Mouse (Mus musculus) ES-E14 (cell line): ENCODE results near the gene Mettl14. TPM values are rescaled to one million over a fixed set of nuclear protein-coding genes. Genes with fewer than 3 reads are reported as not detected.
A peak's percentile ranks its signal among the peaks of the same experiment; 100 is the strongest.

Source experiments
- DNase-seq: peaks from one replicate; pipeline ENCODE4 v3.0.0-alpha.2; 2013; ENCODE audit warnings: low read depth, low spot score
- H3K27ac ChIP-seq: 2 replicates; pipeline ENCODE4 v1.5.1; 2012; ENCODE audit warnings: low read depth, mild to moderate bottlenecking, low read length, moderate library complexity, mixed read lengths; ENCODE audit not compliant: poor library complexity, insufficient read depth, severe bottlenecking
- H3K36me3 ChIP-seq: 2 replicates; pipeline ENCODE4 v1.6.1; 2012; ENCODE audit warnings: mild to moderate bottlenecking, low read length, moderate library complexity, mixed read lengths; ENCODE audit not compliant: control insufficient read depth, poor library complexity, insufficient read depth, severe bottlenecking
- H3K4me1 ChIP-seq, 2 experiments: fragments of 150-350 bp in 1 of 2; sonication (generic) in 1 of 2; 2 replicates each; pipeline ENCODE4 v1.6.1; 2012; ENCODE audit warnings: low read length in 2 of 2, mild to moderate bottlenecking in 1 of 2, mixed read lengths in 1 of 2; ENCODE audit not compliant: control insufficient read depth in 2 of 2, insufficient read depth in 2 of 2, poor library complexity in 1 of 2
- H3K4me3 ChIP-seq, 2 experiments: fragments of 150-350 bp in 1 of 2; sonication (generic) in 1 of 2; 2 replicates each; pipeline ENCODE4 v1.5.1; 2012; ENCODE audit warnings: low read length in 2 of 2, low read depth in 1 of 2, mild to moderate bottlenecking in 1 of 2, mixed read lengths in 1 of 2; ENCODE audit not compliant: insufficient read depth in 1 of 2, poor library complexity in 1 of 2, severe bottlenecking in 1 of 2
- H3K9ac ChIP-seq: 2 replicates; pipeline ENCODE4 v1.6.1; 2012; ENCODE audit warnings: low read depth, mild to moderate bottlenecking, low read length, mixed read lengths; ENCODE audit not compliant: poor library complexity, insufficient read depth, severe bottlenecking
- H3K9me3 ChIP-seq: fragments of 150-350 bp; sonication (generic); 2 replicates; pipeline ENCODE4 v1.6.1; 2012; ENCODE audit warnings: low read depth, mild to moderate bottlenecking, low read length; ENCODE audit not compliant: control insufficient read depth, insufficient read depth
- CHD2 ChIP-seq: IDR thresholded peaks from 2 replicates; pipeline ENCODE4 v1.6.1; 2014; ENCODE audit warnings: mild to moderate bottlenecking, low read depth, low read length, inconsistent platforms
- HCFC1 ChIP-seq: IDR thresholded peaks from 2 replicates; pipeline ENCODE4 v1.6.1; 2012; ENCODE audit warnings: low read length, inconsistent platforms, borderline replicate concordance; ENCODE audit not compliant: insufficient read depth
- MAFK ChIP-seq: IDR thresholded peaks from 2 replicates; pipeline ENCODE4 v1.6.1; 2014; ENCODE audit warnings: mild to moderate bottlenecking, low read depth, low read length, inconsistent platforms; ENCODE audit not compliant: insufficient read depth
- ZC3H11A ChIP-seq: IDR thresholded peaks from 2 replicates; pipeline ENCODE4 v1.6.1; 2012; ENCODE audit warnings: low read depth, mild to moderate bottlenecking, inconsistent platforms, low read length, borderline replicate concordance
- ZNF384 ChIP-seq: IDR thresholded peaks from 2 replicates; pipeline ENCODE4 v1.6.1; 2012; ENCODE audit warnings: low read depth, low read length, inconsistent platforms
- in situ Hi-C, 2 experiments: fragments of 600-800 bp; cut with MboI; formaldehyde crosslinking; loops; one replicate each; pipeline ENCODE4 v1.15.1; 2025; ENCODE audit warnings: low sequenced_read_pairs in 2 of 2, inconsistent platforms in 1 of 2; ENCODE audit not compliant: unreplicated experiment in 2 of 2
- total RNA-seq: library from RNA; depleted of rRNA; stranded (reverse); fragments of 300-350 nt; gene quantifications from 2 replicates; pipeline ENCODE4 v1.2.3, GENCODE M21; 2012

Mettl14 gene
- total RNA-seq, 1 experiment: 12.4 TPM

GRCm38 (mm10) chr3:123336951-123337350 is 49.0 kb downstream of the Mettl14 start:
- H3K9me3 ChIP-seq: no peaks in the 10 kb centered on the region
- no peak for DNase-seq
- H3K27ac ChIP-seq: no peak overlapping the region
- in situ Hi-C loops: no loop called here
- H3K4me1 ChIP-seq: peaks cover 0 to 5% of the 10 kb centered on the region in 2 experiments; a peak in 1 of 4 replicates
- no peak for TF ChIP-seq HCFC1
- no peak for TF ChIP-seq ZC3H11A
- TF ChIP-seq ZNF384: no peak
- no peak for TF ChIP-seq MAFK
- no peak for TF ChIP-seq CHD2
- no peak overlapping the region for H3K9ac ChIP-seq
- H3K36me3 ChIP-seq: peaks cover 2% of the 10 kb centered on the region; the same call in 1 of the 2 replicates
- no peak overlapping the region for H3K4me3 ChIP-seq

- no peak for TF ChIP-seq ZNF384
- no peak for TF ChIP-seq MAFK
- TF ChIP-seq CHD2: no peak
- no peak for TF ChIP-seq HCFC1
- no peak for TF ChIP-seq ZC3H11A
Observed at GRCm38 (mm10) chr3:123336455-123336854, 49.5 kb downstream of the Mettl14 start.

GRCm38 (mm10) chr3:123335480-123335879 is 50.4 kb downstream of the Mettl14 start:
- peaks cover 0 to 5% of the 10 kb centered on the region in 2 experiments; a peak in 1 of 4 replicates for H3K4me1 ChIP-seq
- no peak overlapping the region for H3K27ac ChIP-seq
- TF ChIP-seq ZC3H11A: no peak
- TF ChIP-seq HCFC1: no peak
- no peak for TF ChIP-seq MAFK
- no peak for TF ChIP-seq ZNF384
- H3K36me3 ChIP-seq: no peaks in the 10 kb centered on the region
- no peak overlapping the region for H3K4me3 ChIP-seq
- DNase-seq: no peak
- H3K9me3 ChIP-seq: no peaks in the 10 kb centered on the region
- H3K9ac ChIP-seq: no peak overlapping the region
- in situ Hi-C loops: no loop called here

More at GRCm38 (mm10) chr3:123336455-123336854, 49.5 kb downstream of the Mettl14 start:
- H3K9me3 ChIP-seq: no peaks in the 10 kb centered on the region
- no peak overlapping the region for H3K27ac ChIP-seq
- peaks cover 2% of the 10 kb centered on the region; the same call in 1 of the 2 replicates for H3K36me3 ChIP-seq
- DNase-seq: no peak
- in situ Hi-C loops: no loop called here
- no peak overlapping the region for H3K9ac ChIP-seq
- H3K4me3 ChIP-seq: no peak overlapping the region
- H3K4me1 ChIP-seq: peaks cover 0 to 5% of the 10 kb centered on the region in 2 experiments; a peak in 1 of 4 replicates

GRCm38 (mm10) chr3:123334947-123335346 is 51.0 kb downstream of the Mettl14 start:
- no peaks in the 10 kb centered on the region for H3K36me3 ChIP-seq
- in situ Hi-C loops: no loop called here
- no peak overlapping the region for H3K4me3 ChIP-seq
- no peak overlapping the region for H3K9ac ChIP-seq
- TF ChIP-seq CHD2: no peak
- no peak for TF ChIP-seq HCFC1
- TF ChIP-seq ZNF384: no peak
- TF ChIP-seq MAFK: no peak
- TF ChIP-seq ZC3H11A: no peak
- DNase-seq: no peak
- H3K27ac ChIP-seq: no peak overlapping the region
- peaks cover 0 to 5% of the 10 kb centered on the region in 2 experiments; a peak in 1 of 4 replicates for H3K4me1 ChIP-seq
- no peaks in the 10 kb centered on the region for H3K9me3 ChIP-seq

GRCm38 (mm10) chr3:123333055-123333424 is 52.9 kb downstream of the Mettl14 start:
- in situ Hi-C loops: no loop called here
- no peak overlapping the region for H3K4me3 ChIP-seq
- H3K9ac ChIP-seq: no peak overlapping the region
- no peak overlapping the region for H3K27ac ChIP-seq
- TF ChIP-seq CHD2 (no peak), ZC3H11A (no peak), MAFK (peak; percentile 63)
- H3K4me1 ChIP-seq: peaks cover 0 to 5% of the 10 kb centered on the region in 2 experiments; a peak in 1 of 4 replicates
- peaks cover 3% of the 10 kb centered on the region; the same call in 1 of the 2 replicates for H3K36me3 ChIP-seq
- H3K9me3 ChIP-seq: no peaks in the 10 kb centered on the region
- DNase-seq: no peak
